Mouse (Mus musculus): ENCODE results near the gene Gps2. TPM values are rescaled to one million over a fixed set of nuclear protein-coding genes. Genes with fewer than 3 reads are reported as not detected.

Gene Gps2
- polyA plus RNA-seq, 1 experiment: 92.8 TPM

DNA sequence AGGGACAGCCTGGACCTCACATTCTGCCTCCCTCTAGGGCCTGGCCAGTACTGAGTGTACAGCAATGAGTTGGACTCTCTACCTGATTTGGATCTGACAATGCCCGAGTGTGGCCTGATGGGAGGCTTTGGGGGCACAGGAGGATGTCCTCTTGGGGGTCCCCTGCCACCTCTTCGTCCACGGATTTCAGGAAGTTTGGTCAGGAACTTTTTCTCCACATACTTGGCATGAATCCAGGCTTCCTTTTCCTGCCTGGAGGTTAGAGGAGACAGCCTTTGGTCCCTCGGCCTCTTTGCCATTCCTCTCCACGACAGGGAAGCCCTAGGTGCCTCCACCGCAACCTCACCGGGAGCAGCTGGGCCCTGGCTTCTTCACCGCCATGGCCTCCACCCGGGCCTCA, 29.4 kb upstream of the Gps2 start:
- Histone ChIP-seq H3K4me1 (ENCODE audit: control insufficient read depth, insufficient read depth, low read length) (peaks cover 11% of the 10 kb centered on the region), H3K27ac (ENCODE audit: insufficient read depth, low read depth, low read length) (no peak overlapping the region), H3K4me3 (ENCODE audit: insufficient read depth, low read length) (no peak overlapping the region)
- TF ChIP-seq CTCF (IDR thresholded peaks at IDR 0.05; ENCODE audit: low read depth, low read length): no peak
- no peak for TF ChIP-seq POLR2A (IDR thresholded peaks at IDR 0.05; ENCODE audit: borderline replicate concordance, low read depth, low read length)

DNA sequence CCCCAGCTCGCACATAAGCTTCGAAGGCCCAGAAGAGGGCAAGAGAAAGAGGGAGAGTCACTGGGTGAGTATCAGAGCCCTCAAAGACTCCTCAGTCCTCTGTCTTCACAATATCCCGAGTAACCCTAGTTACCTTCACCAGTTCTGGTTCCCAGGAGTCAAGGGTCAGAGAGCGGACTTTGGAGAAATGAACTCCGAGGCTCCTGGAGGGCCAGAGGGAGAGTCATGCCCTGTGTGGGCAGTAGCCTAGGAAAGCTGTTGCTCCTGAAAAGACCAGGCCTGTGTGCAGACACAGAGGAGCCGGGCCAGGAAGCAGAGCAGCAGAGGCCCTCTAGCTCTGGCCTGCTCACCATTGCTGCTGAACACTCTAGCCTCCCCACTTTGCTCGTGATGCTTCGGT, 29.0 kb upstream of the Gps2 start:
- no peak overlapping the region for H3K27ac ChIP-seq (ENCODE audit: insufficient read depth, low read depth, low read length)
- no peak overlapping the region for H3K4me3 ChIP-seq (ENCODE audit: insufficient read depth, low read length)
- H3K4me1 ChIP-seq (ENCODE audit: control insufficient read depth, insufficient read depth, low read length): peaks cover 11% of the 10 kb centered on the region
- no peak for TF ChIP-seq CTCF (IDR thresholded peaks at IDR 0.05; ENCODE audit: low read depth, low read length)
- no peak for TF ChIP-seq POLR2A (IDR thresholded peaks at IDR 0.05; ENCODE audit: borderline replicate concordance, low read depth, low read length)

DNA sequence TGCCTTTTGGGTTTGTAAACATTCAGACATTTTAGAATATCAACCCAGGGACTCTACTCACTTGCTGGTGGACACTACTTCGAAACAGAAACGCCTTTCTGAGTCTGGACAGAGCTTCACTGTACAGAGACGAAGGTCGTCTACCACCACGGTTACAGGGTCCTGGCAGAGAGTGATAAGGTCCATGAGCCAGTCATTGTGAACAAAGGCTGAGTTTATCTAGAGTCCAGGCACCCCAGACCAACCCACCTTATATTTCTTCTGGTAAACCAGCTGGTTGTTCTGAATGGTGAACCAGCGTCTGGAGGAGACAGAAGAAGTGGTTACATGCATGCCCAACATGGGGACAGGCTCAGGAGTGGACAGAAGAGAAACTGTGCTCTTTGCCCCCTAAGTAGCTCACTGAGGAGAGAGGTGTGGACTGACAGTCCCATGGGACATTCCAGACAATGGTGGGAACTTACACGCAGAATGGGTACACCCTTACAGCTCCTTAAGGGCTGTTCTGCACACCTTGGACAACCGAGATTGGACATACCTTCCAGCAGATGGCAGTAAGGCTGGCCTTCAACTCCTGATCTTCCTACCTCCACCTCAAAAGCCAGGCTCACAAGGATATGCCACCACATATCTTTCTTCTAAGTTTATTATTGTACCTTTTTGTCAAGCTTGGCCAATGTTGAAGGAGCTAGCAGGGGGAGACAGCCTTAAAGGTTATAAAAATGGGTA, 26.6 kb upstream of the Gps2 start:
- TF ChIP-seq POLR2A (IDR thresholded peaks at IDR 0.05; ENCODE audit: borderline replicate concordance, low read depth, low read length) (no peak), CTCF (IDR thresholded peaks at IDR 0.05; ENCODE audit: low read depth, low read length) (0 out of 2 replicates have a peak, but pooled peaks have one; percentile 6)
- Histone ChIP-seq H3K27ac (ENCODE audit: insufficient read depth, low read depth, low read length) (no peak overlapping the region), H3K4me1 (ENCODE audit: control insufficient read depth, insufficient read depth, low read length) (peaks cover 8% of the 10 kb centered on the region), H3K4me3 (ENCODE audit: insufficient read depth, low read length) (no peak overlapping the region)

DNA sequence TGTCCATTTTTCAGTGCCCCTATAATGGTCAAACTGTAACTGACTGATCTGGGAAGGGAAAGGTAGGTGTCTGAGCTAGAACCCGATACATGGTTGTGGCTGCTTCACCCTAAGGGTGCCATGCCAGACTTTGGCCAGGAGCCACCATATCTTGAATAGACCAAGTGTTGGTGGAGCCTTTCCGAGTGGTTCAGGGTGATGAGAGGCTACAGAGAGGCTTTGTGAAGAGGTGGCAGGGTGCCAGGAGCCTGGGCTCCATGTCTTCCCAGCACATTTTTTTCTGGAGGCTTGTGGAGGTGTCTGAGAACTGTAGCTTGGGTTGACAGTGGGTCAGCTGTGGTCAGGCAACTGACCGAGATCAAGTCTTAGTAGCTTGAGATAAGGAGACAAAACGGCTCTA, 22.2 kb upstream of the Gps2 start:
- H3K4me1 ChIP-seq (ENCODE audit: control insufficient read depth, insufficient read depth, low read length): peaks cover 8% of the 10 kb centered on the region
- TF ChIP-seq POLR2A (IDR thresholded peaks at IDR 0.05; ENCODE audit: borderline replicate concordance, low read depth, low read length) (no peak), CTCF (IDR thresholded peaks at IDR 0.05; ENCODE audit: low read depth, low read length) (no peak)
- no peak overlapping the region for H3K27ac ChIP-seq (ENCODE audit: insufficient read depth, low read depth, low read length)
- no peak overlapping the region for H3K4me3 ChIP-seq (ENCODE audit: insufficient read depth, low read length)

DNA sequence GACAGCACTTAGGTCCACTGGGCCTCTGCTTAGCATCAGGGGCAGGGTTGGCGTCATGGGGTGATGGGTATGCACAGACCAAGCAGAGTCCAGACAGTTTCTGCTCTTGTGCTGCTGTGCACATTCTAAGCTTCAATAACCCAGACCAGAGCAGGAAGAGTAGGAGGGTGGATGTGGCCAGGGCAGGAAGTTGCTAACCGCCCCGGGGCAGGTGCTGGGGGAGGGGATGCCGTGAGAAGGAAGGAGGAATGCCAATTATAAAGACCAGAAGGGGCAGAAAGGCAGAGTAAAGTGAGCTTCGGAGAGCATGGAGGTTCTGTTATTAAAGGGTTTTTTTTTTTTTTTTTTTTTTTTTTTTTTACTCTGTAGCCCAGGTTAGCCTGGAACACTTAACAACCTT, 19.0 kb upstream of the Gps2 start:
- TF ChIP-seq CTCF (IDR thresholded peaks at IDR 0.05; ENCODE audit: low read depth, low read length) (no peak), POLR2A (IDR thresholded peaks at IDR 0.05; ENCODE audit: borderline replicate concordance, low read depth, low read length) (no peak)
- Histone ChIP-seq H3K4me3 (ENCODE audit: insufficient read depth, low read length) (no peak overlapping the region), H3K4me1 (ENCODE audit: control insufficient read depth, insufficient read depth, low read length) (peaks cover 8% of the 10 kb centered on the region), H3K27ac (ENCODE audit: insufficient read depth, low read depth, low read length) (no peak overlapping the region)

DNA sequence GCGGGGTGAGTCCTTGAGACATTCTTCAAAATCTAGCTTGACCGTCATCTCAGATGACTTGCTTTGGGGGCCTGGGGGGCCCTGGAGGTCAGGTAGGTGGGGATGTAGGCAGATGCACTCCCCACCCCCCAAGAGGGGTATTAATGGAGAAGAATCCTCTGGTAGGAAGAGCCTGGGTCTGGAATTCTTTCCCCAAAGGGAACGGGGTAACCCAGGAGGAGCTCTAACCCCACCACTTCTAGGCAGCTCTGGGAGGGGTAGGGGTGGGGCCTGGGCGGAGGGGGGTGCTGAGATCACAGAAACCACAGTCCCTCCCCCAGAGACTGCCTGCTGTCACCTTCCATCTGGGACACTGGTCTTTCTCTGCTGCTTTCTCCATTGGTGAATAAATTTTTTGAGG, 18.4 kb upstream of the Gps2 start, which contains the start of gene Acap1:
TSS of gene Acap1 (minus strand) at position 249 of the 400 bp plus-strand sequence.
- Histone ChIP-seq H3K4me1 (ENCODE audit: control insufficient read depth, insufficient read depth, low read length) (peaks cover 9% of the 10 kb centered on the region), H3K27ac (ENCODE audit: insufficient read depth, low read depth, low read length) (no peak within 1 kb of the TSS), H3K4me3 (ENCODE audit: insufficient read depth, low read length) (no peak within 1 kb of the TSS)
- TF ChIP-seq POLR2A (IDR thresholded peaks at IDR 0.05; ENCODE audit: borderline replicate concordance, low read depth, low read length) (no peak), CTCF (IDR thresholded peaks at IDR 0.05; ENCODE audit: low read depth, low read length) (no peak)

DNA sequence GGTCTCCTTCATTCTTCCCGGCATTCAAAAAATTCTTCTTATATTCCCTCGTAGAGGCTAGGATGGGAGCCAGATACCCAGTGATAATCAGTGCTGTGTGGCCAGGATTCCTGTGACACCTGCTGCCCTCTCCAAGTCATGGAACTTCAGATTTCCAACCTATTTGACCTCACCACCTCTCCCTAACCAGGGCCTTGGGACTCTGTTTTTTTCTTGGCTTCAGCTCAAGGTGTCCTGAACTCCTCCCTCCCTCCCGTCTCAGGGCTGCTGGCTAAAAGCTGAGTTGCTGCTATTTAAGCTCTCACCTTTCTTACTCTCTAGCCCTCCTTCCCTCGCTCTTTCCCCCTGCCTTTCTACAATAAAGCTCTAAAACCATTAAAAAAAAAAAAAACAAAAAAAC, 13.8 kb upstream of the Gps2 start:
- Histone ChIP-seq H3K4me1 (ENCODE audit: control insufficient read depth, insufficient read depth, low read length) (peaks cover 4% of the 10 kb centered on the region; the same call in 1 of the 2 replicates), H3K27ac (ENCODE audit: insufficient read depth, low read depth, low read length) (no peak overlapping the region), H3K4me3 (ENCODE audit: insufficient read depth, low read length) (no peak overlapping the region)
- TF ChIP-seq POLR2A (IDR thresholded peaks at IDR 0.05; ENCODE audit: borderline replicate concordance, low read depth, low read length) (no peak), CTCF (IDR thresholded peaks at IDR 0.05; ENCODE audit: low read depth, low read length) (no peak)

DNA sequence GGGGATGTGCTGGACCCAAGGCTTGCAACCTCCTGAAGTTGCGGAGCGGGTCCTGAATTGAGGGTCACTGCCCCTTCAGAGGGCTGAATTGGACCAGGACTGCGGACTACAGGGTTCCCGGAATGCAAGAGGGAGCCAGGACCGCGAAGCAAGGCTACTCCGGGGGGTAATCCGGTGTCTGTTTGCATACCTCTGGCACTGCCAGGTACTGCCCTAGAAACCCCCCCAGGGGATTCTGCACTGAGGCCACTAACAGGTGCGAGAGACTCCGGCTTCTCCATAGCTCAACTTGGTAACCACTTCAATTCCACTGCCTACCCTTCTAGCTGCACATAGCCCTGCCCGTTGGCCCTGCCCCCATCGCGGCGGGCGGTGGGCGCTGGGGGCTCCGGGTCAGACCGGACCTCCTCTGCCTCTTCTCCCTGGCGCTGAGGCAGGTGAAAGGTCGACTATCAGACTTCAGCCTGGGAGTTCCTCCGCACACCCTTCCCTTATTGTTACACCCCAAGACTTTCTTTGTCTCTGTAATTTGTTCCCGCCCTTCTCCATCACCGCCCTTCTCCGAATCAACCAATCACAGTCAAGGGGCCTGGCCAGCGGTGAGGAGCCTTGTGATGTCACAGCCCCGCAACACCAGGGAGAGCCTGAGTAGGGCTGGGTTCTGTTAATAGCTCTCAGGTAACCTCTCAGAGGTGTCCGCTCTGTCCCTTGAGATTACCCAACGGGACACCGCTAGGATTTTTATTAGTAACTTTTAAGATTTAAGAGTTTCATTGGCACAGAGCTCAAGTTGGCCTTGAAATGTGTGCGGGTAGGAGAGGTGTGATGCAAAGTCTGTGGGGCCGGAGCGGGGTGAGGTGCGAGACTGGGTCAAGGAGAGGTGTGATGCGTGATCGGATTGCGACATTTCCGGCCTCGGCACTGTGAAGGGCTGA, 12.9 kb upstream of the Gps2 start, which contains the start of the genes 2810408A11Rik and Neurl4:
TSS of gene 2810408A11Rik (minus strand) at position 517 of the 935 bp plus-strand sequence.
TSS of gene Neurl4 (plus strand) at position 602 of the 935 bp plus-strand sequence.
- Histone ChIP-seq H3K4me1 (ENCODE audit: control insufficient read depth, insufficient read depth, low read length) (peaks cover 4% of the 10 kb centered on the region; the same call in 1 of the 2 replicates), H3K4me3 (ENCODE audit: insufficient read depth, low read length) (peak within 1 kb of the TSS; percentile 72), H3K27ac (ENCODE audit: insufficient read depth, low read depth, low read length) (peak within 1 kb of the TSS; percentile 73)
- TF ChIP-seq CTCF (IDR thresholded peaks at IDR 0.05; ENCODE audit: low read depth, low read length): no peak
- no peak for TF ChIP-seq POLR2A (IDR thresholded peaks at IDR 0.05; ENCODE audit: borderline replicate concordance, low read depth, low read length)

DNA sequence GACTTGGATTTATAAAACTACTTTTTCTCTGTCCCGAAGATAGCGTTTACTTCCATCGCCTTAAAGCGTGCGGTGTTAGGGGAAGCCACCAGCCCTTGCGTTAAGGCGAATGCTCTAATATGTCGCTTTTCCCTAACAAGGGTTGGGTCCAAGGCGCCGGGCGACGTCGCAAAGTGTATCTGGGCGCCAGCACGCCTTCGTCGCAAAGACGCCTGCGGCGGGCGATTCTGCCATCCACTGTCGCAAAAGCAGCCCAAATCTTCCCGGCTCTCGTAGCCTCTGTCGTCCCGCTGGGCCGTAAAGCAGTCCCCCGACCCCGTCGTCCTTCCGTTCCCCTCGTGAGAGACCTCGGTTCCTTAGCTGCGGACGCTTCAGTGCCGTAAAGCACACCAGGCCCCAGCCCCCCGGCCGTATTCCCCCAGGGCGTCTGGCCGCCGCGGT, 12.3 kb upstream of the Gps2 start:
- no peak for TF ChIP-seq CTCF (IDR thresholded peaks at IDR 0.05; ENCODE audit: low read depth, low read length)
- no peak for TF ChIP-seq POLR2A (IDR thresholded peaks at IDR 0.05; ENCODE audit: borderline replicate concordance, low read depth, low read length)
- peaks cover 4% of the 10 kb centered on the region; the same call in 1 of the 2 replicates for H3K4me1 ChIP-seq (ENCODE audit: control insufficient read depth, insufficient read depth, low read length)
- H3K27ac ChIP-seq (ENCODE audit: insufficient read depth, low read depth, low read length): peak overlapping the region; percentile 73
- peak overlapping the region; percentile 72 for H3K4me3 ChIP-seq (ENCODE audit: insufficient read depth, low read length)
